Mouse (Mus musculus) heart, embryonic 10.5 days (tissue): ENCODE data around the gene Ffar1. TPM values are rescaled to one million over a fixed set of nuclear protein-coding genes. Genes with fewer than 3 reads are reported as not detected.
A peak's percentile ranks its signal among the peaks of the same experiment; 100 is the strongest.

ENCODE experiments used
- DNase-seq: peaks from one replicate; pipeline ENCODE4 v3.0.0-alpha.2; 2017; ENCODE audit warnings: low spot score
- H3K27ac ChIP-seq: fragments of 300-500 bp; sonication (generic); 2 replicates; pipeline ENCODE4 v1.5.1; 2016; ENCODE audit warnings: mild to moderate bottlenecking
- H3K27me3 ChIP-seq: fragments of 300-500 bp; sonication (generic); 2 replicates; pipeline ENCODE4 v1.6.1; 2016; ENCODE audit warnings: mild to moderate bottlenecking; ENCODE audit not compliant: poor library complexity, insufficient read depth, severe bottlenecking
- H3K36me3 ChIP-seq: fragments of 300-500 bp; sonication (generic); 2 replicates; pipeline ENCODE4 v1.6.1; 2016; ENCODE audit warnings: mild to moderate bottlenecking, moderate library complexity
- H3K4me1 ChIP-seq: fragments of 300-500 bp; sonication (generic); 2 replicates; pipeline ENCODE4 v1.6.1; 2016; ENCODE audit warnings: mild to moderate bottlenecking
- H3K4me3 ChIP-seq: fragments of 300-500 bp; sonication (generic); 2 replicates; pipeline ENCODE4 v1.5.1; 2016; ENCODE audit warnings: mild to moderate bottlenecking, moderate library complexity
- H3K9me3 ChIP-seq: fragments of 300-500 bp; sonication (generic); 2 replicates; pipeline ENCODE4 v1.6.1; 2016; ENCODE audit warnings: mild to moderate bottlenecking, moderate library complexity
- WGBS: fragments of 180-500 bp; shearing (Covaris S2); methylation state at CpG from one replicate; pipeline ENCODE4 v1.1.7; 2016; 5-methylcytosine and 5-hydroxymethylcytosine counted together
- polyA plus RNA-seq: library from polyadenylated mRNA; unstranded; fragments of >200 nt; fragmentation: Nextera tagmentation; extraction: Ambion mirVana; gene quantifications from 2 replicates; pipeline ENCODE4 v1.2.1, GENCODE M21; 2016

The Ffar1 gene
- polyA plus RNA-seq, 1 experiment from 2014 or later: not detected

DNA sequence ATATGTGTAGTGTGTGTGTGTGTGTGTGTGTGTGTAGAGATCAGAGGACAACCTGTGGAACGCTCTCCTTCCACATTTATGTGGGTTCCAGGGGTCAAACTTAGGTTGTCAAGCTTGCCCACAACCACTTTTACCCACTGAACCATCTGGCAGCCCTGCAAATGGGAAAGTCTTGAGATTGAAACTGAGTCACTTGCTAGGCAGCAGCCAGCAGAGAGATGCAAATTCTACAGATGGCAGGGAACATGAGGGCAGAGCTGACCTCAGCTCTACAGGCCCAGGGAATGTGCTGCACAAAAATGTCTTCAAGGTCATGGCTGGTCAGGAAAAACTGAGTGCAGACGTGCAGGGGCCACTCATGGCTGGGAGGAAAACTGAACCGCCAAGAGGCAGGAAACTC lies 20.0 kb upstream of the Ffar1 start:
- Histone ChIP-seq H3K36me3 (no peaks in the 10 kb centered on the region), H3K4me1 (peaks cover 3% of the 10 kb centered on the region; the same call in 1 of the 2 replicates), H3K27me3 (no peaks in the 10 kb centered on the region), H3K9me3 (no peaks in the 10 kb centered on the region), H3K4me3 (no peak overlapping the region), H3K27ac (no peak overlapping the region)
- DNase-seq: no peak
- WGBS: 75% methylated on average over 3 of the region's 3 CpGs

- H3K9me3 ChIP-seq: no peaks in the 10 kb centered on the region
- peaks cover 3% of the 10 kb centered on the region; the same call in 1 of the 2 replicates for H3K4me1 ChIP-seq
- H3K27me3 ChIP-seq: peaks cover 8% of the 10 kb centered on the region; the same call in 1 of the 2 replicates
- no peak for DNase-seq
- WGBS: 49% methylated on average over 7 of the region's 7 CpGs
- H3K4me3 ChIP-seq: no peak within 1 kb of the TSS
- H3K36me3 ChIP-seq: no peaks in the 10 kb centered on the region
- no peak within 1 kb of the TSS for H3K27ac ChIP-seq
These were observed 18.8 kb upstream of the Ffar1 start, which contains the start of gene Cd22 for GRCm38 (mm10) chr7:30880176-30880575. Cd22 (minus strand) TSS chr7:30880342.

DNA sequence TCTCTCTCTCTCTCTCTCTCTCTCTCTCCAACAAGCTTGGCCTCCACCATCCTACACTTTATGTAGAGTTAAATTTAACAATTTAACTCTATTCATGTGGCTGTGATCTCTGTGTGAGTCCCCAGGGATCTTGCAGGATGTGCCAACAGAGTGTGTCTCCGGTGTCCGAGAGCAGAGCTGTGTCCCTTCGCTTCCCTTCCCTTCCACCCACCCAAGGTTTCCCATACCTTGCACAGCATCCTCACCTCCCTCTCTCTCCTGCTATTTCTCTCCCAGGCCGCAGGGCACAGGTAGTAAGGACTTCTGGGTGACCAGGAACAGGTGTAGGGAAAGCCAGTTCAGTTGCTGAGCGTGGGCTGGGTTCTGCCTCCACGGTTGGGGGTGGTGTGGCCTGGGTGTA lies 17.6 kb upstream of the Ffar1 start:
- no peaks in the 10 kb centered on the region for H3K36me3 ChIP-seq
- H3K27ac ChIP-seq: no peak overlapping the region
- peaks cover 3% of the 10 kb centered on the region; the same call in 1 of the 2 replicates for H3K4me1 ChIP-seq
- peaks cover 11% of the 10 kb centered on the region; the same call in 1 of the 2 replicates for H3K27me3 ChIP-seq
- 78% methylated on average over 6 of the region's 6 CpGs for WGBS
- no peaks in the 10 kb centered on the region for H3K9me3 ChIP-seq
- no peak for DNase-seq
- no peak overlapping the region for H3K4me3 ChIP-seq

GRCm38 (mm10) chr7:30873083-30873482 lies 11.7 kb upstream of the Ffar1 start:
- Histone ChIP-seq H3K36me3 (no peaks in the 10 kb centered on the region), H3K4me3 (no peak overlapping the region), H3K27ac (no peak overlapping the region), H3K9me3 (no peaks in the 10 kb centered on the region), H3K27me3 (peaks cover 55% of the 10 kb centered on the region), H3K4me1 (no peaks in the 10 kb centered on the region)
- DNase-seq: peak; percentile 82
- WGBS: 21% methylated on average over 15 of the region's 15 CpGs

DNA sequence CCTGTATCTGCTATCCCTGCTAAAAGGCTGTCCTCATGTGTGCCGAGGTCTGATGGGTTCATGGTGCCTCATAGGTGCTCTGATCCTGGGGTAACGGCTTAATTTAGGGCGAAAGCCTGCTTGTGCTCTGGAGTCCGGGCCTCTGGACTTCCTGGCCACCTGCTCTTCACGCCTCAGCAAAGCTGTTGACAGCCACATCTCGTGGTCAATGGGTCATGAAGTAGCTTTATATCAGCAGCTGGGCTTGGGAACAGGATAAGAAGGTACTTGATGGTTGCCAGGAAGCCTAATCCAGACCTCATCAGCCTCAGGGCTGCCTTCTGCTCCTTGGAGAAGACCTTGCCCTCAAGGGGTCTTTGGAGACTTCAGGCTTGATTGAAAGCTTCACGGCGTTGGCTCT lies 2.0 kb upstream of the Ffar1 start:
- Histone ChIP-seq H3K27ac (no peak overlapping the region), H3K27me3 (peaks cover 72% of the 10 kb centered on the region), H3K4me3 (no peak overlapping the region), H3K4me1 (peaks cover 8% of the 10 kb centered on the region), H3K36me3 (no peaks in the 10 kb centered on the region), H3K9me3 (no peaks in the 10 kb centered on the region)
- 44% methylated on average over 8 of the region's 8 CpGs for WGBS
- no peak for DNase-seq

DNA sequence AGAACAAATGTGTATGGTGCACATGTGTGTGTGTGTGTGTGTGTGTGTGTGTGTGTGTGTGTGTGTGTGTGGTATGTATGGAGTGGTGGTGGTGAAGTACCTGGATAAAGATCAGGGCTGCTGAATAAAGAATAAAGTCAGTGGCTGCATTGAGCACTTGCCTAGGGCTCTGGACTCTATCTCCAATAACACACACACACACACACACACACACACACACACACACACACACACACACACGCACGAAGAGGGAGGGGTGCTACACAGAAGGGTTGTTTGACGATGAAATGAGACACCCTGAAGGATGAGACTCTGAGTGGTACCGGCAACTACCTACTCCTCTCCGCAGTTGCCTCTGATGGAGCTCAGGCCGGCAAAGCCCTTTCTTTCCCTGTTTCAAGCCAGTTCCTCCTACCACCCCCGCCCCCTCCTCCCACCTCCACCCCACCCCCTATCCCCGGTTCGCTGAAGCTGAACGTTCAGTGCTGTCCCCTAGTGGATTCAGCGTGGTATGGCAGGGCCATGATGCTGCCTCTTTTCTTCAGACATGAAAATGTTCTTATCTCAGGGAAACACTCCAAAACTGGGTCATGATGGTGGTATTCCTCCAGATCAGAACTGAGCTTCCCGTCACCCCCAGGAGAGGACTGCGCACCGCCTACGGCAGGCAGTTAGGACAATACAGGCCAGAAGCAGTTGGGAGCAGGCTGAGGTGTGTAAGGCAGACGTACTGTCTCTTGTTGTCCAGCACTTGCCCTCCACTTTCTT lies 1.5 kb downstream of the Ffar1 start:
- H3K27ac ChIP-seq: no peak overlapping the region
- no peaks in the 10 kb centered on the region for H3K9me3 ChIP-seq
- peaks cover 16% of the 10 kb centered on the region for H3K4me1 ChIP-seq
- H3K36me3 ChIP-seq: no peaks in the 10 kb centered on the region
- H3K27me3 ChIP-seq: peaks cover 62% of the 10 kb centered on the region
- no peak for DNase-seq
- 9% methylated on average over 14 of the region's 16 CpGs for WGBS
- H3K4me3 ChIP-seq: peak overlapping the region; percentile 38

DNA sequence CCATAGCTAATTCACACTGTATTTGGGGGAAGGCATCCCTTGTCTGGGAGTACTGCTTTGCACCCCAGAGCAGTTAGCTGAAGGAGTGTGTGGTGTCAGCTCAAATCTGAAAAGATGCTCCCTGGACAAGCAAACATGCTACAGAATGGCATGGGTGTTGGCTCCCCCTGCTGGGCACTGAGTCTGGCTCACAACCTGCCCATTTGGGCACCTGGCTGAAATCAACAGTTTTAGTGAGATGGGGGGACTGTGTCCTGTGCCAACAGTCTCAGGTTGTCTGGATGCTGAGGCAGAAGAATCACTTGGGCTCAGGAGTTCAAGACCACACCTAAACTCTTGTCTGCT lies 2.1 kb downstream of the Ffar1 start:
- Histone ChIP-seq H3K27me3 (peaks cover 61% of the 10 kb centered on the region), H3K4me3 (no peak overlapping the region), H3K4me1 (peaks cover 22% of the 10 kb centered on the region), H3K27ac (no peak overlapping the region), H3K36me3 (no peaks in the 10 kb centered on the region), H3K9me3 (no peaks in the 10 kb centered on the region)
- DNase-seq: no peak

DNA sequence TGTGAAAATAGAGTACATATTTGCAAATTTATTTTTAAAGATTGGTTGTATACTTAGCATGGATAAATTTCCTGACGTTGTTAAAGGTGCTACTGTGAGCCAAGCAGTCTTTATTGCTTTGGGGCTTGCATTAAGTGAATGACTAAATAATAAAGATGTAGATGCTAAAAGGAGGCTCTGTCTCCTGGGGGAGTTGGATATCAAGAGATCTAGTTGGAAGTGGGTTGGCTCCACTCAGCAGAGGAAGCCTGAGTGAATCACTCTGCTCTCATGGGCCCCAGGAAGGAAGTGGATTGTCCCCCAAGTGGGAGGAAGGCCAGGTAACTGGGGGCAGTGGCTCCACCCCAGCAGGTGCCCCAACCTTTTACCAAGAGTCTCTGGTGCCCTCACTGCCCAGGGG lies 3.6 kb downstream of the Ffar1 start:
- Histone ChIP-seq H3K4me3 (no peak overlapping the region), H3K36me3 (no peaks in the 10 kb centered on the region), H3K4me1 (peaks cover 15% of the 10 kb centered on the region), H3K9me3 (no peaks in the 10 kb centered on the region), H3K27ac (no peak overlapping the region), H3K27me3 (peaks cover 54% of the 10 kb centered on the region)
- no peak for DNase-seq
- 62% methylated on average over 1 of the region's 1 CpGs for WGBS

DNA sequence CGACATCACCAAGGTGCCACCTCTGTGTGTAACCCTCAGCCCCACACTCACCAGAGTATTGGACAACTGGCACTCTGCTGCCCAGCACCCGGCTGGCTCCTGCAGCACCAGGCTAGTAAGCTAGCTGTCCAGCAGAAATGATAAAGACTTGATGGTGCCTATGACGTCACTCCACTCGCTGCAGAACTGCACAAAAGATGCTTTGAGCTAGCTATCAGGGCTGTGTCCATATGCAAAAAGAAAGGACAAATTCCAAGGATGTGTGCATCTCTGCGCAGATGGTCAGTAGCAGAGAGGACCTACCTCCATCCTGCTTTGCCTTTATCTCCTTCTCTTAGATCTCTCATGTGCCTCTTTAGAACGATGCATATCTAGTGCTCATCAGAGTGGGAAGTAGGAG lies 5.3 kb downstream of the Ffar1 start, which contains the start of gene Ffar3:
TSS of gene Ffar3 (minus strand) at position 101 of the 400 bp plus-strand sequence.
- H3K36me3 ChIP-seq: no peaks in the 10 kb centered on the region
- peaks cover 15% of the 10 kb centered on the region for H3K4me1 ChIP-seq
- H3K27ac ChIP-seq: peak within 1 kb of the TSS; percentile 29; the same call in 1 of the 2 replicates
- WGBS: 57% methylated on average over 6 of the region's 6 CpGs
- no peak for DNase-seq
- H3K9me3 ChIP-seq: no peaks in the 10 kb centered on the region
- no peak within 1 kb of the TSS for H3K4me3 ChIP-seq
- peaks cover 38% of the 10 kb centered on the region for H3K27me3 ChIP-seq

- WGBS: 75% methylated on average over 1 of the region's 1 CpGs
- no peak for DNase-seq
- Histone ChIP-seq H3K9me3 (no peaks in the 10 kb centered on the region), H3K4me1 (peaks cover 27% of the 10 kb centered on the region), H3K4me3 (no peak overlapping the region), H3K27ac (no peak overlapping the region), H3K36me3 (no peaks in the 10 kb centered on the region), H3K27me3 (peaks cover 18% of the 10 kb centered on the region)
These were observed 9.9 kb downstream of the Ffar1 start for GRCm38 (mm10) chr7:30851421-30851820.

GRCm38 (mm10) chr7:30847934-30848333 lies 13.4 kb downstream of the Ffar1 start:
- no peak for DNase-seq
- Histone ChIP-seq H3K9me3 (no peaks in the 10 kb centered on the region), H3K27ac (no peak overlapping the region), H3K4me1 (peaks cover 20% of the 10 kb centered on the region), H3K4me3 (no peak overlapping the region), H3K36me3 (no peaks in the 10 kb centered on the region), H3K27me3 (no peaks in the 10 kb centered on the region)
- WGBS: 72% methylated on average over 6 of the region's 6 CpGs

GRCm38 (mm10) chr7:30847386-30847785 lies 14.0 kb downstream of the Ffar1 start:
- no peak for DNase-seq
- Histone ChIP-seq H3K9me3 (no peaks in the 10 kb centered on the region), H3K36me3 (no peaks in the 10 kb centered on the region), H3K4me3 (no peak overlapping the region), H3K27me3 (no peaks in the 10 kb centered on the region), H3K4me1 (peaks cover 20% of the 10 kb centered on the region), H3K27ac (no peak overlapping the region)
- 73% methylated on average over 5 of the region's 5 CpGs for WGBS

DNA sequence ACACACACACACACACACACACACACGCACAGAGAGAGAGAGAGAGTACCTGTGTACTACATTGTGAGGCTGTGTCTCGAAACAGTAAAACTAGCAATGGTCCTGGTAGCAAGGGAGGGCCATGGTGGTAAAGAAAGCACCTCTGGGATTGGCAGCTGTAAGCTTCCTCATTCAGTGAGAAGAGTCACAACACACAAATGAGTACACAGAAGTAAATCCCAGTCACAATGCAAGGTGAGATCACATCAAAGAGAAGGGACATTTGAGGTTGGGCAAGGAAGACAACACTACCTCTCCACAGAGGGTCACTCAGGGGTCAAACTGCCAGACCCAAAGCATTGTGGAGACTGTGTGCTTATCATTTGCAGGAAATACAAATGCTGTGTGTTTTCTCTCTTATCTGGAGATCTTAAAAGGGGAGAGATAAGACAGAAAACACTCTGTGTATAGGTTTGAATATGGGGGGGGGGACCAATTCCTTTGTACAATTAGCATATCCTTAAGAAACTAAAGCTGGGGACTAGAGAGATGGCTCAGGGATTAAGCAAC lies 14.8 kb downstream of the Ffar1 start:
- Histone ChIP-seq H3K36me3 (no peaks in the 10 kb centered on the region), H3K4me1 (peaks cover 20% of the 10 kb centered on the region), H3K4me3 (no peak overlapping the region), H3K27me3 (no peaks in the 10 kb centered on the region), H3K9me3 (no peaks in the 10 kb centered on the region), H3K27ac (no peak overlapping the region)
- no peak for DNase-seq
- 72% methylated on average over 2 of the region's 2 CpGs for WGBS
